Mouse (Mus musculus): ENCODE data around the gene Ttc17.

- TF ChIP-seq CTCF (IDR thresholded peaks at IDR 0.05; ENCODE audit: control insufficient read depth, insufficient read depth, insufficient read length) (no peak), USF1 (IDR thresholded peaks at IDR 0.05; ENCODE audit: low read depth) (no peak), MYOD1 (IDR thresholded peaks at IDR 0.05; ENCODE audit: control insufficient read depth, insufficient read length, low read depth) (no peak), FOSL1 (IDR thresholded peaks at IDR 0.05; ENCODE audit: insufficient read depth, low read length, poor library complexity, severe bottlenecking) (no peak), MYOG (IDR thresholded peaks at IDR 0.05; ENCODE audit: control insufficient read depth, extremely low read depth, insufficient read length) (no peak)
These were observed 102.5 kb downstream of the Ttc17 start for GRCm38 (mm10) chr2:94303984-94304383.

Measured in C2C12 (cell line).